Mouse (Mus musculus) myocyte (in vitro differentiated cells): Measurements from ENCODE around the gene Nrd1.

Experiments used
- CEBPB ChIP-seq: IDR thresholded peaks from 2 replicates; pipeline ENCODE4 v1.6.1; 2011; ENCODE audit warnings: mild to moderate bottlenecking, moderate library complexity; ENCODE audit not compliant: poor library complexity, insufficient read depth, severe bottlenecking
- POLR2A ChIP-seq: IDR thresholded peaks from one replicate; pipeline ENCODE4 v1.6.1; 2011; ENCODE audit warnings: low read depth, mild to moderate bottlenecking, control low read depth, moderate library complexity; ENCODE audit not compliant: insufficient read length

- TF ChIP-seq POLR2A, result no peak
- TF ChIP-seq CEBPB, result no peak
Observed at GRCm38 (mm10) chr4:109080118-109080517, 79.7 kb downstream of the Nrd1 start.
